Mouse (Mus musculus) thymus, postnatal 25 days (tissue): ENCODE measurements around the gene Gmcl1.

Source experiments
- DNase-seq: peaks from one replicate; pipeline ENCODE4 v3.0.0; 2022

The Gmcl1 gene

DNA sequence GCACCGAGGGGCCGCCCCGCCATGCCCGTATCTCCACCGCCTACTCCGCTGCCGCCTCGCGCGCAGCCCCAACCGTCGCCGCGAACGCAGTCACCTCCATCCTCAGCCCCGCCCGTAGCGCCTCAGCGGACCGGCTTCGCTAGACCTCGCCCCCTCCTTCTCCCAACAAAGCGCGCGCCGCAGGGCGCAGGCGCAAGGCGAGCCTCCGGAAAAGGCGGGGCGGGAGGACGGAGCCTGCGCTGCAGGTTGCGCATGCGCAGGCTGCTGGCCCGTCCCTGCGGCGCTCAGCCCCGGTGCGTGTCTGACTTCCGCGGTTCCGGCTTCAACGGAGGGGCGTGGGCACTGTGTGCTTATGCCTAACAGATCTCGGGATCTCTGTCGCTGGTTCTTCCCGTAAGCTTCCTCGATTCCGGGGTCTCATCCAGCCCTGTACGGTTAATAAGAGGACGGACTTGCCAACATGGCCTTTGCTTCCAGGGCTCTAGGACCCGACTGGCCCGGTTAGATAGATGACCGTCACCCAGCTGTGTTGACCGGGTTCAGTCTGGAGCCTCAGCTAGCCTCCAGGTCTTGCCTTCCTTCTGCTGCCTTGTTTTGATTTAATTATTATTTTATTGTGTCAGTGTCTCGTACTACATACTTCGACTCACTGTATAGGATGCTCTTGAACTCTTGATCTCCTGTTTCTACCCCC, at the start of gene Gmcl1:
TSS of gene Gmcl1 (minus strand) at position 201 of the 694 bp plus-strand sequence.
- peak; percentile 97 for DNase-seq

DNA sequence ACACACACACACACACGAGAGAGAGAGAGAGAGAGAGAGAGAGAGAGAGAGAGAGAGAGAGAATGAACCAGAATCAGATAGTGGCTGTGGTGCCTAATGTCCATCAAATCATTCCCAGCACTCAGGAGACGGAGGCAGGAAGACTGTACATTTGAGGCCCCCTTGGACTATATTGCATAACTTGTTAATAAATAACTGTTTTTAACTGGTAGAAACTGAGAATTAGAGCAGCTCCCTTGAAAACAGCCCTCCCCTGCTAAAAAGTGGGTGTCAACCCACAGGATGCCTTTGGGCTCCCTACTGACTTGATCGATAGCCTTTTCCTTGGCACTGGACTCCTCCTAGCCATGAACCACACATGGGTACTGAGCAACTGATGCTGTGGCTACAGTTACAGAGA, 49.2 kb upstream of the Gmcl1 start:
- no peak for DNase-seq

DNA sequence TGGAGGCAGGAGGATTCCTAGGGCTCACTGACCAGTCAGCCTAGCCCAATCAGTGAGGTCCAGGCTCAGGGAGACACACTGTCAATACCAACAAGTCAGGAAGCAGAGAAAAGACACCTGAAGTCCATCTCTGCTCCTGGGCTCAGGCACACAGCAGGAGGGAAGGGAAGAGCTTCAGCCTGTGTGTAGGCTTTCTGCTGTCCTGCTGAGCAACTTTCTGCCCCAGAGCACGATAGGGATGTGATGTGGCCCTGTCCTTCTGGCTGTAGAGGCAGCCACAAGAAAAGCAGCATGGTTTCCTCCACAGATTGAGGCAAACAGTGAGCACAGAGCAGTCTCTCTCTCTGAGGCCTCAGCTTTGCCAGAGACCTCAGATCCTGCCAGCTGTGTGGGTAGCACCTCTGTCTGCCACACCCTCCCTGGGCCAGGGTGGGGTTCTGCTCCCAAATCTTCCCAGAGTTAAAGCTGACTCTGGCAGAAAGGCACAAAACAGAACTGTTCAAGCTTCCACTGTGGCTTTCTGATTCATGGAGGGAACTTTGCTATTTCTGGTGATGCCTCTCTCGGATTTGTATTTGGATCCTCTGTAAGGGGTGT, 48.3 kb upstream of the Gmcl1 start:
- no peak for DNase-seq

- DNase-seq: no peak
These were observed 45.9 kb upstream of the Gmcl1 start for GRCm38 (mm10) chr6:86778910-86779594.

DNA sequence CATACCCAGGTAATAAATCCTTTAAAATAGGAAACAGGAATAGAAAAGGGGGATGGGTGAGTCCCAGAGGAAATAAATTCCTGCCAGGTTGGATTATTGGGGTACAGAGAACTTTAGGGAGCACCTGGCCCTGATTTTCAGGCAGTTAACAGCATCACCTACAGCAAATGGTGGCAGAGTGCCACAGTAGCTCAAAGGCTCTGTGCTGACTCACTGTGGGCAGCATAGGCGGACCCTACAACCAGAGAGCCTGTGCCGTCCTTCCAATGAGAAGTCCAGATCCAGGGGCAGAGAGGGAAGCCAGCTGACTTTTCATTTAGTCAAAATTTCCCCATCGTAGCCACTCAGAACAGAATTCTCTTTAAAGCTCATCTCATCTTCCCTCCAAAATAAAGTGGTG, 44.0 kb upstream of the Gmcl1 start:
- DNase-seq: no peak

- no peak for DNase-seq
These were observed 43.5 kb upstream of the Gmcl1 start for GRCm38 (mm10) chr6:86776706-86777071.

DNA sequence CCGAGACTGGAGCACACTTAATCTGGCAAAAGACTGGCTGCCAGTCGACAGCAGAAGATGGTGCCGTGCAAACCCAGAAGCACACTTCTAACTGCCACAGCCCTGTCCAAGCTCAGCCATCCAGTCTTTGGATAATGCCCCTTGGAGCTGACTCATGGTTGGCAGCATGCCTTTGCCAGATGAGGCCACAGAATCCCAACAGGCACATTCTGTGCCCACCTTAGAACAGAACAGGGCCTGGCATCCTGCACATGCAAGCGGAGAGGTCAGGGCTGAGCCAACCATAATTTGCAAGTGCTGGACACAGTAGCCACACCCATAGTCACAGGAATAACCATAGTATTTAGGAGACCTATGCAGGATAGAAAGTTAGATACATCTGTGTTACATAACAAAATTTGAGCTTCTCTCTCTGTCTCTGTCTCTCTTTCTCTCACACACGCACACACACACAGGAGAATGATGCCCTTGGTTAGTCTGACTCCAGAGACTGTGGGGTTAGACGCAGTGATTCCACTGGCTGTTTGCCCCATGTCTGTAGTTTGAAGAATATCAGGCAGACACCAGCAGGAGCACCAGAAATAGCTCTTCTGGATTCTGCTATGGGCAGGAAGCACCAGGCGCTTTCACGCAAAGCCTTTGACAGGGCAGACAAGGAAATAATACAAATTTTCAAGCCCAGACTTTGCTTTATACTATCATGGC, 43.0 kb upstream of the Gmcl1 start:
- no peak for DNase-seq

DNA sequence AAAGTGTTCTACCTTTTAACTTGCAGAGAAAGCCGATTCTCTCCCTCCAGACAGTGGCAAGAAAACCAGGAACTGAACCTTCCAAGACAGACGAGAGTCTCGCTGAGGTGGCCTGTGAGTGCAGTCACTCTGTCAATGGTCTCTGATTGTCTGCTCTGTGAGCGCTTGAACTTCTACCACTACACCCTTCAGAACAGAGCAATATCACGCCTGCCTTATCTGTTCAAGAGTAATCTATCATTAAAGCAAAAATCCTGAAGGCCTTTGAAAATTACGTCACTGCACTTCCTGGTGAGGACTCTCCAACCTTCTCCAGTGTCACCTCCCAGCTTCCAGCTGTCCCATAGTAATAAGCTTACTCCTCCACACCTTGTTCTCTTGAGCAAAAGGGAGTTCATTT, 41.8 kb upstream of the Gmcl1 start:
- no peak for DNase-seq

GRCm38 (mm10) chr6:86773830-86774229, 40.6 kb upstream of the Gmcl1 start:
- no peak for DNase-seq

GRCm38 (mm10) chr6:86772631-86773030, 39.4 kb upstream of the Gmcl1 start:
- DNase-seq: no peak

GRCm38 (mm10) chr6:86768938-86769337, 35.8 kb upstream of the Gmcl1 start:
- no peak for DNase-seq

GRCm38 (mm10) chr6:86768186-86768776, 35.1 kb upstream of the Gmcl1 start:
- no peak for DNase-seq

DNA sequence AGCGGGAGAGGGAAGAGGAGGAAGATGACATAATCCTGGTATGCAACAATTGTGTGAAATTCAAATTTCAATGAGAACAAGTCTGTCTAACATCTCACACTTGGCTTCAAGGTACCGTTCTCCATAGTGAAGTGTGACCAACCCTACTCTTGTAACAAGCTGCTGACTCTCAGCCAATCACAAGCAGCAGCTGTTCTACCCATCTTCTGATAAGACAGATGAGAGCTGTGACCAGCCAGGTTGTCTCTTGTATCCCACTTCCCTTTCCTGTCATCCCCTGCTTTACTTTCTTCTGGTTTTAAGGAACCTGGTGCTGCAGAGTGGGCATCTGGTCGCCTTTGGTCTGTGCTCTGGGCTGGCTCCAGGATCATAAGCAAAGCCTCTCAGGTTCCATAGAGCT, 34.3 kb upstream of the Gmcl1 start:
- DNase-seq: no peak

- peak; percentile 17 for DNase-seq
These were observed 32.5 kb upstream of the Gmcl1 start for GRCm38 (mm10) chr6:86765637-86766059.

DNA sequence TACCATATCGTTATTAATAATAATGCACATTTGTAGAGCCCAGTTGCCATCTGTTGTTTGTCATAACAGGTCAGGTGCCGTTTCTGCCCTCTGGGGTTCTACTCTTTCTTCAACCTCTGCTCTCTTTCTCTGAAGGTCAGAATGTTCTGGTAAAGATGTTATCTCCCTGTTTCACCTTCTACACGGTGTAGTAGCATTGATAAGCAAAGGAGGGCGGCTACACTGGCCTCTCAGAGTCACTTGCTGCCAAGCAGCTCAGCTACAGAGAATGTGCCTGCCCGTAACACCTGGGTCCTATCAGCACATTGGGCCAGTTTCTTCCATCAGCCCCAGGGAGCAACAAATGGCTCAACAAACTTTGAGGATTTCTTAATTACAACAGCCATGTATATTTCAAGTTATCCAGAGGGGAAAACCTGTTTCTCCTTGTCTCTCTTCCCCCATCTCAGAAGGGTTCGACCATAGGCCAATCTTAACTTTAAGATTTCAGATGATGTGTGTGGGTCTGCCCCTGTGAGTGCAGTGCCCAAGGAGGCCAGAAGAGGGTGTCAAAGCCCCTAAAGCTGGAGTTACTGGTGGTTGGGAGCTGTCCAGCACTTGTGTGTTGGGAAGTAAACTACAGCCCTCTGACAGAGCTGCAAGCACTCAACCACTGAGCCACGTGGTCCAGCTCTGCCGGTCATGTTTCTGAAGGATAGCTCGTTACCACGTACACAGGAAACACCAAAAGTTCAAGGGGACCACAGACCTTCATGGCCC, 21.1 kb upstream of the Gmcl1 start:
- no peak for DNase-seq

- DNase-seq: no peak
These were observed 19.8 kb upstream of the Gmcl1 start for GRCm38 (mm10) chr6:86752843-86753485.

DNA sequence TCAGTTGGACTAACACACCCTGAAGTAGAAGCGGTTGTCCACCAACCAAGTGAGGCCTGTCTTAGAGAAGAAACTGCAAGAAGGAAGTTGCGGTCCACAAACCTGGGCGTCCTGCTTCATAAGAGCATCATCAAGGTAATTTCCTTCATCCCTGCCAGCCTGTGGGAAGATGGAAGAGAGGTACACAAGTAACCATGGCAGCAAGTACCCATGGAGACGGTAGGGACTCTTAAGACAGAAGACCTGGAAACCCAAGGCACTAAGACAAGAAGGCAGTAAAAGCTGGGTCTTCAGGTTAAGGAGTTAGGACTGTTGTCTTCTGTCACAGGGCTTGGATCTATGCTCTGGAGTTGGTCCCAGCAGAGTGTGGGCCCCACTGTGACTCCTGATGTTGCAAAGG, 17.8 kb upstream of the Gmcl1 start:
- DNase-seq: no peak

GRCm38 (mm10) chr6:86749817-86750216, 16.6 kb upstream of the Gmcl1 start:
- DNase-seq: no peak

GRCm38 (mm10) chr6:86747171-86747570, 14.0 kb upstream of the Gmcl1 start:
- peak; percentile 43 for DNase-seq

DNA sequence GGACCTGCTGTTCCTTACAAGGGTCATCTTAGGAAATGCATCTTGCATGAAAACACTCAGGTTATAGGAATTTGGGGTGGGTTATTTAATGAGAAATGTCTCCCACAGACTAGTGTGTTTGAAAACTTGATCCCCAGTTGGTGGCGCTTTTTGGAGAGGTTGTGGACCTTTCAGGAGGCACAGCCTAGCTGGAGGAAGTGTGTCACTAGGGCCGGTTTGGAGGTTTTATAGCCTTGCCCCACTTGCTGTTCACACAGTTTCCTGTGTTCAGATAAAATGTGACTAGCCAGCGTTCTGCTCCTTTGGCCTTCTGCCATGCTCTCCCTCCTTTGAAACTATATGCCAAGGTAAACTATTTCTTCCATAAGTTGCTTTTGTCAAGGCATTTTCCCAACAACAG, 7.5 kb upstream of the Gmcl1 start:
- DNase-seq: no peak

DNA sequence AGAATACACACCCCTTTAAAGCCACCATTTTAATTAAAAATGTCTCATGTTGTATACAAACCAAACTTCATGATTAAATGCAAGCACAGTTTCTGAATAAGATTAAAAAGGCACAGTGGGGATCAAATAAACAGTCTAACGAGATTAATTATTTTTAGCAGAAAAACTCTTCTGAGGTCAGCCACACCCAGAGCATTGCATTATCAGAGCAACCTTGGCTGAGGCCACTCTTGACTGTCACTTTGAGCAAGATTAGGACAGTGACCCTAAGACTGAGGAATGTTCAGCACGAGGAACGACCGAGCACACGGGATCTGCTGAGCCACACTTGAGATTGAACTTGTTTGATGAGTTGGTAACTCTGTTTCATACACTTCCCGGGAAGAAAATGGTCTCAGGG, 3.6 kb upstream of the Gmcl1 start:
- no peak for DNase-seq

GRCm38 (mm10) chr6:86736313-86736712, 3.1 kb upstream of the Gmcl1 start:
- DNase-seq: no peak
